Mouse (Mus musculus) intestine, postnatal 0 days (tissue): ENCODE data around the gene 4931422A03Rik. TPM values are rescaled to one million over a fixed set of nuclear protein-coding genes. Genes with fewer than 3 reads are reported as not detected.

Source experiments
- ATAC-seq: fragments of 200-750 bp; cut with Nextera tagmentation; 2 replicates; pipeline ENCODE4 v1.8.0; 2017; ENCODE audit warnings: mild to moderate bottlenecking, moderate TSS enrichment, moderate library complexity
- H3K27ac ChIP-seq: fragments of 300-500 bp; sonication (generic); 2 replicates; pipeline ENCODE4 v1.5.1; 2014; ENCODE audit warnings: mild to moderate bottlenecking, low read depth, low read length, moderate library complexity
- H3K27me3 ChIP-seq: fragments of 300-500 bp; sonication (generic); replicated peaks from 2 replicates; pipeline ENCODE4 v1.6.1; 2014; ENCODE audit warnings: low read length, mixed read lengths; ENCODE audit not compliant: control insufficient read depth, insufficient read depth
- H3K36me3 ChIP-seq: fragments of 300-500 bp; sonication (generic); 2 replicates; pipeline ENCODE4 v1.6.1; 2014; ENCODE audit warnings: mild to moderate bottlenecking, moderate library complexity; ENCODE audit not compliant: control insufficient read depth, insufficient read depth
- H3K4me1 ChIP-seq: fragments of 300-500 bp; sonication (generic); replicated peaks from 2 replicates; pipeline ENCODE4 v1.6.1; 2014; ENCODE audit warnings: antibody characterized with exemption, low read length, mixed read lengths; ENCODE audit not compliant: control insufficient read depth, insufficient read depth
- H3K4me2 ChIP-seq: fragments of 300-500 bp; sonication (generic); replicated peaks from 2 replicates; pipeline ENCODE4 v1.6.1; 2014; ENCODE audit warnings: low read depth, mild to moderate bottlenecking, moderate library complexity
- H3K4me3 ChIP-seq: fragments of 300-500 bp; sonication (generic); 2 replicates; pipeline ENCODE4 v1.5.1; 2014; ENCODE audit warnings: low read depth, low read length
- H3K9ac ChIP-seq: fragments of 300-500 bp; sonication (generic); 2 replicates; pipeline ENCODE4 v1.6.1; 2014; ENCODE audit warnings: mild to moderate bottlenecking, low read depth, low read length
- H3K9me3 ChIP-seq: fragments of 300-500 bp; sonication (generic); 2 replicates; pipeline ENCODE4 v1.6.1; 2016; ENCODE audit warnings: mixed run types; ENCODE audit not compliant: control insufficient read depth
- CTCF ChIP-seq: sonication (generic); IDR thresholded peaks from 2 replicates; pipeline ENCODE4 v1.5.1; 2016; ENCODE audit warnings: low read depth, mild to moderate bottlenecking, control low read depth, antibody characterized with exemption, moderate library complexity
- WGBS: fragments of 180-500 bp; shearing (Covaris S2); extraction: QIAGEN DNeasy Blood & Tissue Kit; methylation state at CpG from one replicate; pipeline ENCODE4 v1.1.7; 2014; 5-methylcytosine and 5-hydroxymethylcytosine counted together
- polyA plus RNA-seq: library from polyadenylated mRNA; unstranded; fragments of >200 nt; fragmentation: Nextera tagmentation; extraction: Ambion mirVana; gene quantifications from 2 replicates; pipeline ENCODE4 v1.2.1, GENCODE M21; 2015

Gene 4931422A03Rik
- polyA plus RNA-seq, 1 experiment from 2014 or later, result 0.83 TPM

DNA sequence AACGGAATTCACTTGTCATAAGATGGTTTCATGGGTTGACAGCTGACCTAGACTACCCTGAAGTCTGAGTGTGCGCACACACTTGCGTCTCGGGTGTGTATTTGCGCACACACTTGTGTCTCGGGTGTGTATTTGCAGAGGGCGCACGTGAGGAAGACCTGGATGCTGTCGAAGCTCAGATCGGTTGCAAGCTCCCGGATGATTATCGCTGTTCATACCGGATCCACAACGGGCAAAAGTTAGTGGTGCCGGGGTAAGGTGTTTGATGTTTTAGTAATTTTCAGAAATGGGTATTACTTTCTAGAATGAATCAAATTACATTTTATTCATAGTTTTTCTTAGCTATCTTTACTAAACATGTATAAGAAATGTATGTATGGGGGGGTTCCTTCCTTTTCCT is 14.6 kb upstream of the 4931422A03Rik start:
- peaks cover 26% of the 10 kb centered on the region for H3K36me3 ChIP-seq
- H3K9me3 ChIP-seq, result no peaks in the 10 kb centered on the region
- no peaks in the 10 kb centered on the region for H3K27me3 ChIP-seq
- H3K4me3 ChIP-seq, result no peak overlapping the region
- no peak for TF ChIP-seq CTCF
- H3K27ac ChIP-seq, result no peak overlapping the region
- H3K4me2 ChIP-seq, result no peak overlapping the region
- no peak for ATAC-seq
- 93% methylated on average over 15 of the region's 15 CpGs for WGBS
- no peak overlapping the region for H3K9ac ChIP-seq
- H3K4me1 ChIP-seq, result no peaks in the 10 kb centered on the region

DNA sequence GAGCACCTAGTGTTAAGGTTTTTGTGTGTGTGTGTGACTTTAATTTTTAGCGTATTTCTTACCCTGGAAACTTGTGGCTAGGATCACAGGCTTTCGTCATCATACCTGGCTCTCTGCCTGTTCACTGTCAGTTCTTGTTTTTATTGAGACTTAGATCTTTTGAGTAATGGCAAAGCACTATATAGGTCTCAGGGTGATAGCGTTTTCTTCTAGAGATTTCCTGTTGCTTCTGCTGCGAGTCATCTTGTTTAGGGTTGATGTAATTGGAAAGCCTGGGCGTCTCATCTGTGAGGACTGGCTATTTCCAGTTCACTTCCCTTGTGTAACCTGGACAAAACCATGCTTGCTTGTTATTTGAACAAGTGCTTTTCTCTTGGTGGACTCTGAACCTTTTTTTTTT is 13.5 kb upstream of the 4931422A03Rik start:
- 56% methylated on average over 5 of the region's 5 CpGs for WGBS
- no peak for TF ChIP-seq CTCF
- Histone ChIP-seq H3K4me1 (no peaks in the 10 kb centered on the region), H3K4me3 (no peak overlapping the region), H3K9me3 (no peaks in the 10 kb centered on the region), H3K36me3 (peaks cover 31% of the 10 kb centered on the region), H3K27ac (no peak overlapping the region), H3K9ac (no peak overlapping the region), H3K27me3 (no peaks in the 10 kb centered on the region), H3K4me2 (no peak overlapping the region)
- no peak for ATAC-seq

DNA sequence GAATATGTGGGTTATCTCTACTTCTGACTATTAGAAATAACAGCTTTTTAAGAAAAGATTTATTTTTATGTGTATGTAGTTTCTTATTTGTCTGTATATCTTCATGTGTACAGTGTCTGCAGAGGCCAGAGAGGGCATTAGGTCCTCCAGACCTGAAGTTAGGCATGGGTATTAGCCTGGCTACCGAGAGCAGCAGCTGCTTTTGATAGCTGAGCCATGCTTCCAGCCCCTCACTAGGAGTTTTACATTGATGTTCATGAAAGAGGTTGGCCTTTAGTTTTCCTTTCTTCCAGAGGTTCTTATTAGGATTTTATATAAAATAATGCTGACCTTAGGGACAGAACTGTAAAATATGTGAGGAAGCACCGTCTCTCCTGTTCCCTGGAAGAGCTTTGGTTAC is 10.1 kb upstream of the 4931422A03Rik start:
- H3K27ac ChIP-seq, result no peak overlapping the region
- no peaks in the 10 kb centered on the region for H3K4me1 ChIP-seq
- peaks cover 32% of the 10 kb centered on the region for H3K36me3 ChIP-seq
- H3K9ac ChIP-seq, result no peak overlapping the region
- no peaks in the 10 kb centered on the region for H3K9me3 ChIP-seq
- no peak for ATAC-seq
- H3K4me3 ChIP-seq, result no peak overlapping the region
- WGBS, result 89% methylated on average over 2 of the region's 2 CpGs
- no peak for TF ChIP-seq CTCF
- H3K27me3 ChIP-seq, result no peaks in the 10 kb centered on the region
- H3K4me2 ChIP-seq, result no peak overlapping the region

- H3K9ac ChIP-seq, result no peak overlapping the region
- ATAC-seq, result no peak
Observed at GRCm38 (mm10) chr2:104036316-104036715, 8.2 kb upstream of the 4931422A03Rik start.

GRCm38 (mm10) chr2:104035595-104035994 is 7.4 kb upstream of the 4931422A03Rik start:
- WGBS, result 77% methylated on average over 6 of the region's 6 CpGs
- Histone ChIP-seq H3K4me3 (no peak overlapping the region), H3K4me1 (no peaks in the 10 kb centered on the region), H3K36me3 (peaks cover 32% of the 10 kb centered on the region), H3K4me2 (no peak overlapping the region), H3K27me3 (no peaks in the 10 kb centered on the region), H3K9me3 (no peaks in the 10 kb centered on the region), H3K9ac (no peak overlapping the region), H3K27ac (no peak overlapping the region)
- ATAC-seq, result no peak
- no peak for TF ChIP-seq CTCF

More at GRCm38 (mm10) chr2:104036316-104036715, 8.2 kb upstream of the 4931422A03Rik start:
- Histone ChIP-seq H3K36me3 (peaks cover 32% of the 10 kb centered on the region), H3K4me2 (no peak overlapping the region), H3K4me3 (no peak overlapping the region), H3K9me3 (no peaks in the 10 kb centered on the region), H3K4me1 (no peaks in the 10 kb centered on the region), H3K27ac (no peak overlapping the region), H3K27me3 (no peaks in the 10 kb centered on the region)
- WGBS, result 56% methylated on average over 3 of the region's 3 CpGs
- TF ChIP-seq CTCF, result no peak

DNA sequence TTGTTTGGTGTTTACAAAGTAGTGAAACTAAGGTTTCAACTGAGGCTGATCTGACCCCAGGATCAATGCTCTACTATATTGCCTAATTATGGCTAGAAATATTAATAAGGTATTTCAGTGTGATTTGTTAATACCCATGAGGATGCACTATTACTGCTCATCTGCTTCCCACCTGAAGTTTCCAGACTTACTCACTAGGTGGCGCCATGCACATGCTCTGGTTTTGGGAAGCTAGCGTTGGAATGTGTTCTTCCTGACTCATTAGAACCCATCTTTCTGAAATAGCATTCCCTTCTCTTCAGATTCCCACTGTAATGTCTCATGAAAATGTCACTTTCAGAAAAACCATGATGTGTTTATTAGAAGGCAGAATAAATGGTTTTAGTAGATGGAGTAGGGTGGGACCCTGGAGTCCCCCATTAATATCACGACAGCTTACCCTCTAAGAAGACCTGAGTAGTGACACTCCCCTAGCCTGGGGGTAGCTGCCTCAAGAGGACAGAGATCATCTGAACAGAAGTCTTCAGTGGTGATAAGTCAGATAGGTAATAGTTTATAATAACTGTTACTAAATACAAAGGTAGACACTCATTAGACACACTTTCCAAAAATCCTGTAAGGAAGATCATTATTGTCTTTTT is 6.8 kb upstream of the 4931422A03Rik start:
- Histone ChIP-seq H3K4me2 (no peak overlapping the region), H3K9me3 (no peaks in the 10 kb centered on the region), H3K4me1 (no peaks in the 10 kb centered on the region), H3K4me3 (no peak overlapping the region), H3K27me3 (no peaks in the 10 kb centered on the region), H3K36me3 (peaks cover 28% of the 10 kb centered on the region), H3K27ac (no peak overlapping the region), H3K9ac (no peak overlapping the region)
- peak; percentile 97 for TF ChIP-seq CTCF
- 0 out of 2 replicates have a peak, but pooled peaks have one; percentile 23 for ATAC-seq
- WGBS, result 32% methylated on average over 3 of the region's 3 CpGs
